Mouse (Mus musculus) brain, adult 10 weeks (tissue): ENCODE results near the gene Parn. TPM values are rescaled to one million over a fixed set of nuclear protein-coding genes. Genes with fewer than 3 reads are reported as not detected.

Experiments
- polyA plus RNA-seq: library from polyadenylated mRNA; stranded (reverse); fragments of 350-450 nt; fragmentation: Illumina TruSeq; extraction: RNeasy Lipid Tissue Mini Kit (QIAGEN cat#74804); gene quantifications from one replicate; pipeline ENCODE4 v1.2.3, GENCODE M21; 2015; ENCODE audit warnings: low read depth, low replicate concordance

Gene Parn
- polyA plus RNA-seq, result 23.1 TPM

GRCm38 (mm10) chr16:13667878-13668343 lies at the start of gene Parn:
Gene Parn (minus strand): TSS chr16:13668170.

GRCm38 (mm10) chr16:13671685-13672385 lies 3.9 kb upstream of the Parn start, which contains the start of the genes Bfar and 3110001I22Rik:
Gene Bfar (plus strand): TSS chr16:13671858.
Gene 3110001I22Rik (plus strand): TSS chr16:13671929.

Other genes starting within 250 kb of the Parn start
- gene Bfar, start 3.7 kb upstream of the Parn start, polyA plus RNA-seq, result 43.0 TPM
- gene 3110001I22Rik, start 3.8 kb upstream of the Parn start, polyA plus RNA-seq, result 2.9 TPM
- not detected for gene Pla2g10, start 62.8 kb upstream of the Parn start, polyA plus RNA-seq
- gene Rrn3, start 112.5 kb upstream of the Parn start, polyA plus RNA-seq, result 41.2 TPM
- gene Ntan1, start 150.7 kb upstream of the Parn start, polyA plus RNA-seq, result 149 TPM
- 74.0 TPM for gene Pdxdc1, start 235.0 kb upstream of the Parn start, polyA plus RNA-seq
- gene Mpv17l, start 235.0 kb upstream of the Parn start, polyA plus RNA-seq, result 83.7 TPM